Mouse (Mus musculus) hematopoietic stem cell, adult 5-6 weeks (primary cell): ENCODE results near the gene Zwilch. TPM values are rescaled to one million over a fixed set of nuclear protein-coding genes. Genes with fewer than 3 reads are reported as not detected.

Source experiments
- total RNA-seq: library from RNA; stranded (forward); fragments of 172-1452, 232-1000 nt; gene quantifications from 2 replicates; pipeline ENCODE4 v1.2.3, GENCODE M21; 2017

Zwilch gene
- total RNA-seq, 1 experiment from 2014 or later, result 144 TPM

Other genes starting within 250 kb of the Zwilch start
- gene Smad6, start 151.0 kb downstream of the Zwilch start, total RNA-seq, result 2.6 and 3.9 TPM in 2 replicates
- not detected in 2 replicates for gene Lctl, start 56.0 kb downstream of the Zwilch start, total RNA-seq
- 3,004 and 3,174 TPM in 2 replicates for gene Rpl4, start 271 bp upstream of the Zwilch start, total RNA-seq
- 33.3 and 46.5 TPM in 2 replicates for gene Snapc5, start 6.2 kb upstream of the Zwilch start, total RNA-seq
- gene Uchl4, start 62.1 kb upstream of the Zwilch start, total RNA-seq, result 1.4 TPM in 1 of 2 replicates, not detected in the other
- gene Map2k1, start 80.5 kb upstream of the Zwilch start, total RNA-seq, result 47.4 and 50.0 TPM in 2 replicates
- 200 and 258 TPM in 2 replicates for gene Tipin, start 108.5 kb upstream of the Zwilch start, total RNA-seq
- gene Dis3l, start 168.2 kb upstream of the Zwilch start, total RNA-seq, result 17.9 and 24.9 TPM in 2 replicates
- 0.25 TPM in 1 of 2 replicates, not detected in the other for gene Megf11, start 212.5 kb upstream of the Zwilch start, total RNA-seq